Mouse (Mus musculus): ENCODE measurements around the gene Nup160.

- no peak for TF ChIP-seq CTCF (conservative IDR thresholded peaks at IDR 0.05; ENCODE audit: insufficient read depth, insufficient read length, low read depth, low read length)
- TF ChIP-seq POLR2A (IDR thresholded peaks at IDR 0.05; ENCODE audit: low read depth, low read length), result no peak
These were observed 72.9 kb downstream of the Nup160 start for GRCm38 (mm10) chr2:90749676-90750459.
